Mouse (Mus musculus): Measurements from ENCODE around the gene Dram2.

GRCm38 (mm10) chr3:106522730-106523129 lies 24.9 kb upstream of the Dram2 start:
- no peak for TF ChIP-seq CTCF (conservative IDR thresholded peaks at IDR 0.05; ENCODE audit: insufficient read depth, insufficient read length, low read depth, low read length)
- TF ChIP-seq POLR2A (IDR thresholded peaks at IDR 0.05; ENCODE audit: low read depth, low read length): no peak
